Mouse (Mus musculus): Measurements from ENCODE around the gene Etv3. TPM values are rescaled to one million over a fixed set of nuclear protein-coding genes. Genes with fewer than 3 reads are reported as not detected.
"Not testable (repeated sequence)": the region's sequence is repeated elsewhere in the genome, so short reads cannot be mapped to it uniquely, and the experiment has no call there.

Etv3 gene
- polyA plus RNA-seq, 1 experiment = 3.7 TPM

- TF ChIP-seq MYOD1 (IDR thresholded peaks at IDR 0.05; ENCODE audit: control insufficient read depth, insufficient read length, low read depth) (no peak), CTCF (IDR thresholded peaks at IDR 0.05; ENCODE audit: control insufficient read depth, insufficient read depth, insufficient read length) (no peak), FOSL1 (IDR thresholded peaks at IDR 0.05; ENCODE audit: insufficient read depth, low read length, poor library complexity, severe bottlenecking) (no peak), MYOG (IDR thresholded peaks at IDR 0.05; ENCODE audit: control insufficient read depth, extremely low read depth, insufficient read length) (no peak), MAX (IDR thresholded peaks at IDR 0.05) (no peak), CEBPB (IDR thresholded peaks at IDR 0.05; ENCODE audit: low read depth) (no peak)
- no peaks in the 10 kb centered on the region for H3K79me3 ChIP-seq (ENCODE audit: low read depth)
- H3K36me3 ChIP-seq (ENCODE audit: control insufficient read depth, insufficient read depth) = no peaks in the 10 kb centered on the region
- H3K4me3 ChIP-seq (ENCODE audit: insufficient read depth, poor library complexity, severe bottlenecking) = no peak overlapping the region
- no peaks in the 10 kb centered on the region for H3K79me2 ChIP-seq (ENCODE audit: control insufficient read depth, insufficient read depth)
- peaks cover 40% of the 10 kb centered on the region for H3K27me3 ChIP-seq (ENCODE audit: control insufficient read depth, insufficient read depth, insufficient read length)
- no peak overlapping the region for H3ac ChIP-seq (ENCODE audit: control insufficient read depth, insufficient read length, low read depth)
These were observed 28.2 kb downstream of the Etv3 start for GRCm38 (mm10) chr3:87553196-87553935.

GRCm38 (mm10) chr3:87554859-87555258 lies 29.7 kb downstream of the Etv3 start:
- not testable (repeated sequence) for H3ac ChIP-seq (ENCODE audit: control insufficient read depth, insufficient read length, low read depth); H3K4me3 ChIP-seq (ENCODE audit: insufficient read depth, poor library complexity, severe bottlenecking); H3K79me2 ChIP-seq (ENCODE audit: control insufficient read depth, insufficient read depth); H3K36me3 ChIP-seq (ENCODE audit: control insufficient read depth, insufficient read depth); H3K79me3 ChIP-seq (ENCODE audit: low read depth)
- H3K27me3 ChIP-seq (ENCODE audit: control insufficient read depth, insufficient read depth, insufficient read length) = peaks cover 29% of the 10 kb centered on the region

GRCm38 (mm10) chr3:87556109-87556531 lies 30.9 kb downstream of the Etv3 start:
- Histone ChIP-seq H3K79me2 (ENCODE audit: control insufficient read depth, insufficient read depth) (no peaks in the 10 kb centered on the region), H3K27me3 (ENCODE audit: control insufficient read depth, insufficient read depth, insufficient read length) (peaks cover 22% of the 10 kb centered on the region), H3K36me3 (ENCODE audit: control insufficient read depth, insufficient read depth) (no peaks in the 10 kb centered on the region), H3K4me3 (ENCODE audit: insufficient read depth, poor library complexity, severe bottlenecking) (no peak overlapping the region), H3ac (ENCODE audit: control insufficient read depth, insufficient read length, low read depth) (no peak overlapping the region), H3K79me3 (ENCODE audit: low read depth) (no peaks in the 10 kb centered on the region)
- TF ChIP-seq CEBPB (IDR thresholded peaks at IDR 0.05; ENCODE audit: low read depth) = no peak
- TF ChIP-seq MAX (IDR thresholded peaks at IDR 0.05) = no peak
- no peak for TF ChIP-seq MYOD1 (IDR thresholded peaks at IDR 0.05; ENCODE audit: control insufficient read depth, insufficient read length, low read depth)
- TF ChIP-seq FOSL1 (IDR thresholded peaks at IDR 0.05; ENCODE audit: insufficient read depth, low read length, poor library complexity, severe bottlenecking) = no peak
- TF ChIP-seq MYOG (IDR thresholded peaks at IDR 0.05; ENCODE audit: control insufficient read depth, extremely low read depth, insufficient read length) = no peak
- TF ChIP-seq CTCF (IDR thresholded peaks at IDR 0.05; ENCODE audit: control insufficient read depth, insufficient read depth, insufficient read length) = no peak
- TF ChIP-seq USF1 (IDR thresholded peaks at IDR 0.05; ENCODE audit: low read depth) = no peak

- no peaks in the 10 kb centered on the region for H3K36me3 ChIP-seq (ENCODE audit: control insufficient read depth, insufficient read depth)
- no peak overlapping the region for H3K4me3 ChIP-seq (ENCODE audit: insufficient read depth, poor library complexity, severe bottlenecking)
- no peaks in the 10 kb centered on the region for H3K79me3 ChIP-seq (ENCODE audit: low read depth)
- H3ac ChIP-seq (ENCODE audit: control insufficient read depth, insufficient read length, low read depth) = no peak overlapping the region
- H3K79me2 ChIP-seq (ENCODE audit: control insufficient read depth, insufficient read depth) = no peaks in the 10 kb centered on the region
- peaks cover 15% of the 10 kb centered on the region for H3K27me3 ChIP-seq (ENCODE audit: control insufficient read depth, insufficient read depth, insufficient read length)
- no peak for TF ChIP-seq MAX (IDR thresholded peaks at IDR 0.05)
- no peak for TF ChIP-seq CTCF (IDR thresholded peaks at IDR 0.05; ENCODE audit: control insufficient read depth, insufficient read depth, insufficient read length)
- no peak for TF ChIP-seq USF1 (IDR thresholded peaks at IDR 0.05; ENCODE audit: low read depth)
- no peak for TF ChIP-seq CEBPB (IDR thresholded peaks at IDR 0.05; ENCODE audit: low read depth)
- TF ChIP-seq MYOD1 (IDR thresholded peaks at IDR 0.05; ENCODE audit: control insufficient read depth, insufficient read length, low read depth) = no peak
- TF ChIP-seq FOSL1 (IDR thresholded peaks at IDR 0.05; ENCODE audit: insufficient read depth, low read length, poor library complexity, severe bottlenecking) = no peak
- no peak for TF ChIP-seq MYOG (IDR thresholded peaks at IDR 0.05; ENCODE audit: control insufficient read depth, extremely low read depth, insufficient read length)
These were observed 31.6 kb downstream of the Etv3 start for GRCm38 (mm10) chr3:87556668-87557278.

- Histone ChIP-seq H3K4me3 (ENCODE audit: insufficient read depth, poor library complexity, severe bottlenecking) (no peak overlapping the region), H3ac (ENCODE audit: control insufficient read depth, insufficient read length, low read depth) (no peak overlapping the region), H3K27me3 (ENCODE audit: control insufficient read depth, insufficient read depth, insufficient read length) (peaks cover 7% of the 10 kb centered on the region), H3K79me3 (ENCODE audit: low read depth) (no peaks in the 10 kb centered on the region), H3K79me2 (ENCODE audit: control insufficient read depth, insufficient read depth) (no peaks in the 10 kb centered on the region), H3K36me3 (ENCODE audit: control insufficient read depth, insufficient read depth) (no peaks in the 10 kb centered on the region)
- TF ChIP-seq CTCF (IDR thresholded peaks at IDR 0.05; ENCODE audit: control insufficient read depth, insufficient read depth, insufficient read length) = no peak
- no peak for TF ChIP-seq USF1 (IDR thresholded peaks at IDR 0.05; ENCODE audit: low read depth)
- no peak for TF ChIP-seq CEBPB (IDR thresholded peaks at IDR 0.05; ENCODE audit: low read depth)
- TF ChIP-seq MYOG (IDR thresholded peaks at IDR 0.05; ENCODE audit: control insufficient read depth, extremely low read depth, insufficient read length) = no peak
- no peak for TF ChIP-seq MAX (IDR thresholded peaks at IDR 0.05)
- TF ChIP-seq MYOD1 (IDR thresholded peaks at IDR 0.05; ENCODE audit: control insufficient read depth, insufficient read length, low read depth) = no peak
- no peak for TF ChIP-seq FOSL1 (IDR thresholded peaks at IDR 0.05; ENCODE audit: insufficient read depth, low read length, poor library complexity, severe bottlenecking)
These were observed 34.9 kb downstream of the Etv3 start for GRCm38 (mm10) chr3:87560156-87560555.

GRCm38 (mm10) chr3:87561434-87561833 lies 36.2 kb downstream of the Etv3 start:
- H3ac ChIP-seq (ENCODE audit: control insufficient read depth, insufficient read length, low read depth) = no peak overlapping the region
- no peaks in the 10 kb centered on the region for H3K36me3 ChIP-seq (ENCODE audit: control insufficient read depth, insufficient read depth)
- H3K27me3 ChIP-seq (ENCODE audit: control insufficient read depth, insufficient read depth, insufficient read length) = peaks cover 3% of the 10 kb centered on the region
- H3K4me3 ChIP-seq (ENCODE audit: insufficient read depth, poor library complexity, severe bottlenecking) = no peak overlapping the region
- no peak for TF ChIP-seq MAX (IDR thresholded peaks at IDR 0.05)
- TF ChIP-seq CEBPB (IDR thresholded peaks at IDR 0.05; ENCODE audit: low read depth) = no peak
- no peak for TF ChIP-seq CTCF (IDR thresholded peaks at IDR 0.05; ENCODE audit: control insufficient read depth, insufficient read depth, insufficient read length)
- TF ChIP-seq MYOG (IDR thresholded peaks at IDR 0.05; ENCODE audit: control insufficient read depth, extremely low read depth, insufficient read length) = no peak
- no peak for TF ChIP-seq FOSL1 (IDR thresholded peaks at IDR 0.05; ENCODE audit: insufficient read depth, low read length, poor library complexity, severe bottlenecking)
- TF ChIP-seq MYOD1 (IDR thresholded peaks at IDR 0.05; ENCODE audit: control insufficient read depth, insufficient read length, low read depth) = no peak
- TF ChIP-seq USF1 (IDR thresholded peaks at IDR 0.05; ENCODE audit: low read depth) = no peak
- no peaks in the 10 kb centered on the region for H3K79me2 ChIP-seq (ENCODE audit: control insufficient read depth, insufficient read depth)
- H3K79me3 ChIP-seq (ENCODE audit: low read depth) = no peaks in the 10 kb centered on the region

Data from C2C12 (cell line).